Mouse (Mus musculus) testis, adult 10 weeks (tissue): ENCODE data around the gene Olfr885. TPM values are rescaled to one million over a fixed set of nuclear protein-coding genes. Genes with fewer than 3 reads are reported as not detected.

ENCODE experiments used
- polyA plus RNA-seq: library from polyadenylated mRNA; stranded (reverse); fragments of 350-450 nt; fragmentation: Illumina TruSeq; extraction: RNeasy Lipid Tissue Mini Kit (QIAGEN cat#74804); gene quantifications from one replicate; pipeline ENCODE4 v1.2.3, GENCODE M21; 2014; ENCODE audit warnings: low read depth, low replicate concordance

Olfr885 gene
- not detected for polyA plus RNA-seq

DNA sequence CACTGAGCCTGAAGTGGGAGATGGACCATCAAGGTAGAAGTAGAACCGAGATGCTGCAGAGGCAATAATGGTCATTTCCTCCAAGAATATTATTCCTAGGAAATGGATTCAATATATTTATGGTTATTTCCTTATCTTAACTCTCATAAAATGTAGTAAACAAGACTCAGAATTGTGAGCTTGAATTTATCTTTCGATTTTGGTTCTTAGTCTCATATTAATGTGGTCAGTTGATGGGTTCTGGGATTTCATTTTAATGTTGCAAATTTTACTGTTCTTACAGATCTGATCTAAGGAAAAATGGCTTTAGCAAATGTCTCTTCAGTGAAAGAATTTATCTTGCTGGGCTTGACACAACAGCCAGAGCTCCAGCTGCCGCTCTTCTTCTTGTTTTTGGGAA, at the start of gene Olfr885:
Olfr885 (plus strand) TSS at position 301 of the 400 bp plus-strand sequence.

DNA sequence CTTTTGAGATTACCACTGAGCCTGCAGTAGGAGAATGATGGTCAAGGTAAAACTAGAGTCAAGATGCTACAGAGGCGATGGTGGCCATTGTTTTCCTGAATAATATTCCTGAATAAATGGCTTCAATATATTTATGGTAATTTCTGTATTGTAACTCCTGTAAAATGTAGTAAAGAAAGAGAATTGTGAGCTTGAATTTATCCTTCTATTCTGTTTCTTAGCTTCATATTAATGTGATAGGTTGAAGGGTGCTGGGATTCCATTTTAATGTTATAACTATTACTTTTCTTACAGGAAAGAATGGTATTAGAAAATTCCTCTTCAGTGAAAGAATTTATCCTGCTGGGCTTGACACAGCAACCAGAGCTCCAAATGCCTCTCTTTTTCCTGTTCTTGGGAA, 35.6 kb upstream of the Olfr885 start, which contains the start of gene Olfr883:
Olfr883 (plus strand) TSS at position 301 of the 400 bp plus-strand sequence.

GRCm38 (mm10) chr9:38046255-38046654, 14.9 kb upstream of the Olfr885 start, which contains the start of gene Olfr884:
Gene Olfr884 (plus strand): TSS chr9:38046555.

GRCm38 (mm10) chr9:38083772-38084171, 22.6 kb downstream of the Olfr885 start, which contains the start of gene Olfr887:
Gene Olfr887 (plus strand): TSS chr9:38084072.

GRCm38 (mm10) chr9:38107828-38108227, 46.7 kb downstream of the Olfr885 start, which contains the start of gene Olfr888:
Gene Olfr888 (plus strand): TSS chr9:38108128.

Other genes with a start within 250 kb of the Olfr885 start
- not detected for gene Olfr877, start 207.1 kb upstream of the Olfr885 start, polyA plus RNA-seq
- not detected for gene Olfr145, start 164.6 kb upstream of the Olfr885 start, polyA plus RNA-seq
- gene Olfr878, start 143.5 kb upstream of the Olfr885 start, polyA plus RNA-seq = not detected
- gene Olfr881, start 69.5 kb upstream of the Olfr885 start, polyA plus RNA-seq = not detected
- not detected for gene Olfr883, start 35.5 kb upstream of the Olfr885 start, polyA plus RNA-seq
- gene Olfr884, start 14.8 kb upstream of the Olfr885 start, polyA plus RNA-seq = not detected
- gene Olfr887, start 22.8 kb downstream of the Olfr885 start, polyA plus RNA-seq = 0.03 TPM
- gene Olfr888, start 46.8 kb downstream of the Olfr885 start, polyA plus RNA-seq = not detected
- gene Olfr889, start 53.9 kb downstream of the Olfr885 start, polyA plus RNA-seq = not detected
- gene Olfr890, start 81.2 kb downstream of the Olfr885 start, polyA plus RNA-seq = not detected
- not detected for gene Olfr891, start 119.5 kb downstream of the Olfr885 start, polyA plus RNA-seq
- not detected for gene Olfr893, start 147.0 kb downstream of the Olfr885 start, polyA plus RNA-seq
- gene Olfr894, start 156.7 kb downstream of the Olfr885 start, polyA plus RNA-seq = not detected
- not detected for gene Olfr143, start 191.5 kb downstream of the Olfr885 start, polyA plus RNA-seq
- gene Olfr895, start 206.5 kb downstream of the Olfr885 start, polyA plus RNA-seq = not detected
- 1.8 TPM for gene Olfr896-ps1, start 229.8 kb downstream of the Olfr885 start, polyA plus RNA-seq